Mouse (Mus musculus) brain, embryonic 14.5 days (tissue): ENCODE results near the gene Vopp1.

ENCODE experiments used
- CTCF ChIP-seq: fragments of 200-500 bp; IDR thresholded peaks from 2 replicates; pipeline ENCODE4 v1.5.1; 2012; ENCODE audit warnings: inconsistent platforms, mild to moderate bottlenecking, moderate library complexity, borderline replicate concordance; ENCODE audit not compliant: insufficient read depth, insufficient read length; ENCODE audit errors: extremely low read depth
- POLR2A ChIP-seq: fragments of 200-500 bp; IDR thresholded peaks from 2 replicates; pipeline ENCODE4 v1.6.1; 2012; ENCODE audit warnings: mild to moderate bottlenecking, inconsistent platforms, borderline replicate concordance; ENCODE audit not compliant: poor library complexity, insufficient read depth, insufficient read length, severe bottlenecking; ENCODE audit errors: extremely low read depth

GRCm38 (mm10) chr6:57768948-57769525 lies 55.9 kb downstream of the Vopp1 start:
- TF ChIP-seq POLR2A (no peak), CTCF (no peak)
